Mouse (Mus musculus) heart, embryonic 11.5 days (tissue): ENCODE data around the gene Map2k6. TPM values are rescaled to one million over a fixed set of nuclear protein-coding genes. Genes with fewer than 3 reads are reported as not detected.
A peak's percentile ranks its signal among the peaks of the same experiment; 100 is the strongest.

ENCODE experiments used
- ATAC-seq: fragments of 200-750 bp; cut with Nextera tagmentation; replicated peaks from 2 replicates; pipeline ENCODE4 v1.8.0; 2017; ENCODE audit warnings: moderate library complexity; ENCODE audit not compliant: insufficient number of reproducible peaks, low FRiP score, low TSS enrichment
- H3K27ac ChIP-seq: fragments of 300-500 bp; sonication (generic); 2 replicates; pipeline ENCODE4 v1.5.1; 2014; ENCODE audit warnings: mild to moderate bottlenecking, low read depth, low read length
- H3K27me3 ChIP-seq: fragments of 300-500 bp; sonication (generic); 2 replicates; pipeline ENCODE4 v1.6.1; 2014; ENCODE audit warnings: mild to moderate bottlenecking, low read length, mixed read lengths; ENCODE audit not compliant: control insufficient read depth, insufficient read depth
- H3K36me3 ChIP-seq: fragments of 300-500 bp; sonication (generic); 2 replicates; pipeline ENCODE4 v1.6.1; 2014; ENCODE audit warnings: mild to moderate bottlenecking, low read length, moderate library complexity, mixed read lengths; ENCODE audit not compliant: control insufficient read depth, insufficient read depth
- H3K4me1 ChIP-seq: fragments of 300-500 bp; sonication (generic); 2 replicates; pipeline ENCODE4 v1.6.1; 2014; ENCODE audit warnings: low read length; ENCODE audit not compliant: control insufficient read depth, insufficient read depth
- H3K4me2 ChIP-seq: fragments of 300-500 bp; sonication (generic); 2 replicates; pipeline ENCODE4 v1.6.1; 2014; ENCODE audit warnings: mild to moderate bottlenecking, moderate library complexity
- H3K4me3 ChIP-seq: fragments of 300-500 bp; sonication (generic); 2 replicates; pipeline ENCODE4 v1.5.1; 2014; ENCODE audit warnings: low read depth, low read length
- H3K9ac ChIP-seq: fragments of 300-500 bp; sonication (generic); 2 replicates; pipeline ENCODE4 v1.6.1; 2014; ENCODE audit warnings: mild to moderate bottlenecking, low read depth, low read length, moderate library complexity
- H3K9me3 ChIP-seq: fragments of 300-500 bp; sonication (generic); replicated peaks from 2 replicates; pipeline ENCODE4 v1.6.1; 2016; ENCODE audit warnings: low read length; ENCODE audit not compliant: control insufficient read depth
- WGBS: fragments of 180-500 bp; shearing (Covaris S2); extraction: QIAGEN DNeasy Blood & Tissue Kit; methylation state at CpG from one replicate; pipeline ENCODE4 v1.1.7; 2014; ENCODE audit not compliant: insufficient replicate concordance; 5-methylcytosine and 5-hydroxymethylcytosine counted together
- polyA plus RNA-seq: library from polyadenylated mRNA; unstranded; fragments of >200 nt; fragmentation: Nextera tagmentation; extraction: Ambion mirVana; gene quantifications from 2 replicates; pipeline ENCODE4 v1.2.1, GENCODE M21; 2014

Gene Map2k6
- polyA plus RNA-seq, 1 experiment from 2014 or later: 16.7 TPM

DNA sequence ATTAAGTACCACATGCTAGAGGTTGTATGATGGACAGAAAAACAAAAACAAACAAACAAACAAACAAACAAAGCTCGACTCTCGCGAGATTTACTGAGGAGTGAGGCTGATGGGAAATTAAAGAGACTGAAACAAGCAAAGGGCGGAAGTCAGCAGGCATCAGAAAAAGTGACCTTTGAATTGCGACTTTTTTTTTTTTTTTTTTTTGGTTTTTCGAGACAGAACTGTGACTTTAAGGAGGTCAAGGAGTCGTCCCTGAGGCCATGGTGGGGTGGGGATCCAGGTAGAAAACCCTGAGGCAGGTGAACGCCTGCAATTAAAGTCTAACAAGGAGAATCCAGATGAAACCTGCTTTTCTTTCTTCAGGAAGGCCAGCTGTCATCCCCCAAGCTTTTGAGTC, 27.1 kb upstream of the Map2k6 start:
- no peak overlapping the region for H3K9ac ChIP-seq
- no peak for ATAC-seq
- no peak overlapping the region for H3K4me3 ChIP-seq
- H3K27ac ChIP-seq: no peak overlapping the region
- no peaks in the 10 kb centered on the region for H3K4me1 ChIP-seq
- no peaks in the 10 kb centered on the region for H3K9me3 ChIP-seq
- no peaks in the 10 kb centered on the region for H3K36me3 ChIP-seq
- 55% methylated on average over 8 of the region's 8 CpGs for WGBS
- H3K4me2 ChIP-seq: no peak overlapping the region
- H3K27me3 ChIP-seq: no peaks in the 10 kb centered on the region

DNA sequence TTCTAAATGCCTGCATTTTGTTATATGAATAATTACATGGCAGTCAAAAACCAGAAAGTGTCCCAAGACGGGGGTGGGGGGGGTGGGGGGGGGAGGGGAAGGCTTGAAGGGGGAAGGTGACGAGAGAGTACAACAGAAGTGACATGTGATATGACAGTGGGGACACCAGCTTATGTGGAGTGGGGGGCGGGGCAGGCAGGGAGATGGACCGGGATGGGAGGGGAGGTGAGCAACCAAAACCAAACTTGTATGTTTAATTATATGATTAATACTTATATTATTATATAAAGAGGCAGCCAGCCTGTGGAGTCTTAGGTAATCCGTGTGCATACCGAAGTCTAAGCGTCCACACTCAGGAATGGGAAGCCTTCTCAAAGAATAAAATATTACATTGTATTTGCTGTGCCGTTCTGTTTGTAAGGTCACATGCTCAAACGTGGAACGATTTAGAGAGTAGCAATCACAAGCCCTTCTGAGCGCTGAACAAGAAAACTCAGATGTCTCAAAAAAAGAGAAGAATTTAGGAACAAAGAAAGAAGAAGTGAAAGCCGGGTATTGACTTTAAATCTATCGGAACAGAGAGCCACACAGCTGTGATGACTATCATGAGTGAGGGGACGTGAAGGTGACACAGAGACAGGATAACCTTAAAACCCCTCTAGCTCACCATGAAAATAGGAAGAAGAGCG, 26.5 kb upstream of the Map2k6 start:
- Histone ChIP-seq H3K27me3 (no peaks in the 10 kb centered on the region), H3K36me3 (no peaks in the 10 kb centered on the region), H3K9me3 (no peaks in the 10 kb centered on the region), H3K27ac (no peak overlapping the region), H3K4me2 (no peak overlapping the region), H3K4me3 (no peak overlapping the region), H3K9ac (no peak overlapping the region), H3K4me1 (no peaks in the 10 kb centered on the region)
- 75% methylated on average over 14 of the region's 15 CpGs for whole genome bisulfite sequencing
- ATAC-seq: no peak

- no peak for ATAC-seq
- Histone ChIP-seq H3K4me1 (no peaks in the 10 kb centered on the region), H3K9me3 (no peaks in the 10 kb centered on the region), H3K4me3 (no peak overlapping the region), H3K9ac (no peak overlapping the region), H3K36me3 (no peaks in the 10 kb centered on the region), H3K27ac (no peak overlapping the region), H3K4me2 (no peak overlapping the region), H3K27me3 (no peaks in the 10 kb centered on the region)
- WGBS: 82% methylated on average over 9 of the region's 9 CpGs
These were observed 24.9 kb upstream of the Map2k6 start for GRCm38 (mm10) chr11:110374036-110374435.

DNA sequence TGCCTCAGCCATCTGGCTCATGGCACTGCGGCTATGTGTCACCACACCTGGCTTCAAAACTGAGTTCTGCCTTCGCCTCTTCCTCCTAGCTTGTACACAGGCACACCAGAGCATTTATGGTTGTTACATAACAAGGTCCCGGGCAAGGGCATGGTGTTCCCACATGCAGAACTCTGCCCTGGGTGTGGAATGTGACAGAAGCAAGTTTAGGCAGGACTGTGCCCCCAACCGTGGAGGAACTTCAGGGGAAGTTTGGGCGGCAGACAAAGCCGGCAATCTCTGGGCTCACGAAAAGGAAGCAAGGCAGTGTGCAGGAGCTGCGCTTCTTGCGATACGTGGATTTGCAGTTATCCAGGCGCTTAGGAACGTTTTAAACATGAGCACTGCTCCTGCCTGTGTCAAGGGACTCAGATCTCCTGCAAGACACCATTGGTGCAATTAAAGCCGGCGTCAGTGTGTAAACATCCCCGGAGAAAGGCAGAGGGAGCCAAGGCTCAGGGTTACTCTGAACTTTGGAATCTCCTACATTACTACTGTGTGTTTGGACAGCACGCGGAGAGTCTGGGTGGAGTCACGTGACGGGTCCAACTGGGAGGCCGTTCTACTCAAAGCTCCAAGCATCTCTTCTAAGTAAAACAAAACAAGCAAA, 19.1 kb upstream of the Map2k6 start:
- Histone ChIP-seq H3K4me1 (0 out of 2 replicates have a peak, but pooled peaks cover 2% of the 10 kb centered on the region), H3K4me3 (peak overlapping the region; percentile 35), H3K36me3 (no peaks in the 10 kb centered on the region), H3K4me2 (peak overlapping the region; percentile 82), H3K9me3 (no peaks in the 10 kb centered on the region), H3K9ac (peak overlapping the region; percentile 36; the same call in 1 of the 2 replicates), H3K27me3 (no peaks in the 10 kb centered on the region), H3K27ac (0 out of 2 replicates have a peak overlapping the region, but pooled peaks have one; percentile 32)
- WGBS: 10% methylated on average over 20 of the region's 20 CpGs
- ATAC-seq: 0 out of 2 replicates have a peak, but pooled peaks have one; percentile 49

DNA sequence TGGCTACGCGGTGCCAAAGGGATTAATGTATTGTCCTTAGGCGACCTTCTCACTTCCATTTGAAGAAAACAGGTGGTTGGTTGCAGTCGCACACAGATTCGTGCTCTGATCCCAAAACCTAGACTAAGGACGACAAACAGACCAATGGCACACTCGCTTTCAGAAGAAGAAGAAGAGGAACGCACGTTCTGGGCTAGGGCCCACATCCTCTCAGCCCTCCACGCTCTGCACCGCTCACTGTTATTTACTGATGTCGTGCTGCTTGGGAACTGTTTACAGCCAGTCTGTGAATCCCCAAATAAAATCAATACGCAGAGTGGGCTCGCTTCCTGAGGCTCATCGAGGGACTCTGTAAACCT, 18.6 kb upstream of the Map2k6 start:
- Histone ChIP-seq H3K27me3 (no peaks in the 10 kb centered on the region), H3K36me3 (no peaks in the 10 kb centered on the region), H3K9ac (peak overlapping the region; percentile 36; the same call in 1 of the 2 replicates), H3K4me1 (0 out of 2 replicates have a peak, but pooled peaks cover 2% of the 10 kb centered on the region), H3K27ac (no peak overlapping the region), H3K4me2 (peak overlapping the region; percentile 82), H3K4me3 (peak overlapping the region; percentile 35), H3K9me3 (no peaks in the 10 kb centered on the region)
- 30% methylated on average over 15 of the region's 15 CpGs for WGBS
- no peak for ATAC-seq

DNA sequence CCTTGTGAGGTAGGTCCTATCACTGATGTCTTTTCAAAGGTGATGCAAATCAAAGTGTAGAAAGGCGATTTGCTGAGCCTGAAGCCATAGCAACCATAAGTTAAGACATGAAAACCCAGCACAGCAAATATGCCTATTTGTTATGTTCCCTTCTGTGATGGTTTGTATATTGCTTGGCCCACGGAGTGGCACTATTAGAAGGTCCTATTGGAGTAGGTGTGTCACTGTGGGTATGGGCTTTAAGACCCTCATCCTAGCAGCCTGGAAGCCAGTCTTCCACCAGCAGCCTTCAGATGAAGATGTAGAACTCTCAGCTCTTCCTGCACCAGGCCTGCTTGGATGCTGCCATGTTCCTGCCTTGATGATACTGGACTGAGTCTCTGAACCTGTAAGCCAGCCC, 13.4 kb upstream of the Map2k6 start:
- Histone ChIP-seq H3K27me3 (no peaks in the 10 kb centered on the region), H3K36me3 (no peaks in the 10 kb centered on the region), H3K4me1 (no peaks in the 10 kb centered on the region), H3K4me2 (no peak overlapping the region), H3K27ac (no peak overlapping the region), H3K4me3 (no peak overlapping the region), H3K9me3 (no peaks in the 10 kb centered on the region), H3K9ac (no peak overlapping the region)
- WGBS: 80% methylated on average over 2 of the region's 2 CpGs
- ATAC-seq: no peak

- no peak for ATAC-seq
- Histone ChIP-seq H3K36me3 (no peaks in the 10 kb centered on the region), H3K4me2 (no peak overlapping the region), H3K27ac (no peak overlapping the region), H3K27me3 (no peaks in the 10 kb centered on the region), H3K4me1 (no peaks in the 10 kb centered on the region), H3K4me3 (no peak overlapping the region), H3K9me3 (no peaks in the 10 kb centered on the region), H3K9ac (no peak overlapping the region)
- WGBS: 83% methylated on average over 3 of the region's 3 CpGs
These were observed 6.2 kb upstream of the Map2k6 start for GRCm38 (mm10) chr11:110392763-110393162.

DNA sequence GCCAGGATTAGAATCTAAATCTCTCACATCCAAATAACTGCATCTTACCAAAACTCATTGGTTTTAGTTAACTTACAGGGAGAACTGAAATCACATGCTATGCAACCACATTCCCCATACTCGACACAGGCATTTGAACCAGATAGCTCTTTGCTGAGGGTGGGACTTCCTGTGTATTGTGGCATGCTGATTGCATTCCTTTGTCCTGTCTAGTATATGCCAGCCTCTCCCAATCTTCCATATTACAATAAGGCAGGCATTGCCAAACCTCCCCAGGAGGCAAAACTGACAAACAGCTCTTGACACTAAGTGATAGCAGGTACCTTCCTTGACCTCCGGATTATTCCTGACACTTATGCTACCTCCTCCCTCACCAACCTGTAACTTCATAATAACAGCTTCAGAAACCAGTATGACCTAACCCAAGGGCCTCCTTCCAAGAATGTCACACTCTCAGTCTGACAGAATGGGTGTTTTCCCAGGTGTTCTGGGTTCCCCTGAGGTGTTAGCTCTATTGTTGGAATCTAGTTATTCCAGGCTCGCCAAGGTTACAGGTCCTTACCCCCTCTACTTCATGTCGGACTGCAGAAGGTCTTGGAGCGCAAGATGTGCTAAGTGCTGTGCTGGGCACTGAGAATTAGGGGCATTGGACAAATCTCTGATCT, 4.0 kb upstream of the Map2k6 start:
- Histone ChIP-seq H3K4me1 (no peaks in the 10 kb centered on the region), H3K27me3 (no peaks in the 10 kb centered on the region), H3K27ac (no peak overlapping the region), H3K9me3 (no peaks in the 10 kb centered on the region), H3K9ac (no peak overlapping the region), H3K4me3 (no peak overlapping the region), H3K36me3 (no peaks in the 10 kb centered on the region), H3K4me2 (no peak overlapping the region)
- WGBS: 69% methylated on average over 5 of the region's 5 CpGs
- no peak for ATAC-seq
